Mouse (Mus musculus) ES-Bruce4 (cell line): ENCODE results near the gene Rai14.

Source experiments
- CTCF ChIP-seq: IDR thresholded peaks from one replicate; pipeline ENCODE4 v1.8.1; 2011; ENCODE audit warnings: low read depth, low read length
- POLR2A ChIP-seq: IDR thresholded peaks from one replicate; pipeline ENCODE4 v1.8.1; 2011; ENCODE audit warnings: low read length; ENCODE audit not compliant: insufficient read depth

DNA sequence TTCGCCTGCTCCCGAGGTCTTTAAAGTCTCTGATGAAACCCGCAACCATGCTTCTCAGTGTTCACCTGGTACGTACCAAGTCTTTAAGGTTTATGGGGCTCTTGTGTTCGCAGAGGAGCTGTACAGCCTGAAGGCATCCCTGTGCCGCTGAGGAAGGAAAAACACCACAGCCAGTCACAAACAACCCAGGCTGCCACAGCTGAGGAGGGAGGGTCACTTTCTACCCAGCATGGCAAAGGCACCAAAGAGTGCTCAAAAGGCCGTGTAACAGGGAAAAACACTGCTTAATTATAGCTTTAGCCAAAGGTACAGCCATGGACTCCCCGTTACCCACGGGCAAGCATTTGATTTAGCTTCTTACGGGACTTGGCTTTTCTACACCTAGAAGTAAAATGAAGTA, 119.5 kb downstream of the Rai14 start:
- no peak for TF ChIP-seq CTCF
- TF ChIP-seq POLR2A, result no peak
